Mouse (Mus musculus) thymus, postnatal 36 days (tissue): ENCODE results near the gene Cx3cr1.
"Not testable (repeated sequence)": the region's sequence is repeated elsewhere in the genome, so short reads cannot be mapped to it uniquely, and the experiment has no call there.

Experiments used
- DNase-seq, 2 experiments: peaks; one replicate each; pipeline ENCODE4 v3.0.0; 2022; ENCODE audit warnings: mixed read lengths in 2 of 2

Cx3cr1 gene

GRCm38 (mm10) chr9:120024171-120024570, 45.5 kb downstream of the Cx3cr1 start:
- DNase-seq, result no peak

- DNase-seq, result no peak
Measured at GRCm38 (mm10) chr9:120023086-120023811, 46.4 kb downstream of the Cx3cr1 start, which contains the start of gene Xirp1. Xirp1 (minus strand) TSS chr9:120023598.

GRCm38 (mm10) chr9:120021164-120021563, 48.5 kb downstream of the Cx3cr1 start:
- DNase-seq, result no peak

GRCm38 (mm10) chr9:120020285-120020890, 49.3 kb downstream of the Cx3cr1 start:
- DNase-seq, result peak; percentile 58 to 71

GRCm38 (mm10) chr9:120016956-120017355, 52.7 kb downstream of the Cx3cr1 start:
- DNase-seq, result no peak

- no peak for DNase-seq
Measured at GRCm38 (mm10) chr9:120014828-120015227, 54.9 kb downstream of the Cx3cr1 start.

GRCm38 (mm10) chr9:120013251-120013820, 56.3 kb downstream of the Cx3cr1 start:
- no peak for DNase-seq

GRCm38 (mm10) chr9:120012781-120013180, 56.9 kb downstream of the Cx3cr1 start:
- DNase-seq, result no peak

- not testable (repeated sequence) for DNase-seq
Measured at GRCm38 (mm10) chr9:120012161-120012560, 57.5 kb downstream of the Cx3cr1 start.

GRCm38 (mm10) chr9:120011533-120011932, 58.1 kb downstream of the Cx3cr1 start:
- DNase-seq, result peak; percentile 57 to 70

GRCm38 (mm10) chr9:120010781-120011511, 58.7 kb downstream of the Cx3cr1 start:
- DNase-seq, result peak; percentile 96 to 97

- no peak for DNase-seq
Measured at GRCm38 (mm10) chr9:120009871-120010270, 59.8 kb downstream of the Cx3cr1 start.

GRCm38 (mm10) chr9:120009226-120009841, 60.3 kb downstream of the Cx3cr1 start:
- DNase-seq, result no peak

- DNase-seq, result no peak
Measured at GRCm38 (mm10) chr9:120007833-120008232, 61.8 kb downstream of the Cx3cr1 start.

- no peak for DNase-seq
Measured at GRCm38 (mm10) chr9:120005936-120006335, 63.7 kb downstream of the Cx3cr1 start.

GRCm38 (mm10) chr9:120002893-120003292, 66.8 kb downstream of the Cx3cr1 start:
- DNase-seq, result no peak

GRCm38 (mm10) chr9:120001945-120002725, 67.5 kb downstream of the Cx3cr1 start:
- peak; percentile 80 to 85 for DNase-seq

- no peak for DNase-seq
Measured at GRCm38 (mm10) chr9:120000761-120001160, 68.9 kb downstream of the Cx3cr1 start.

- no peak for DNase-seq
Measured at GRCm38 (mm10) chr9:119999636-120000035, 70.0 kb downstream of the Cx3cr1 start.

GRCm38 (mm10) chr9:119998776-119999175, 70.9 kb downstream of the Cx3cr1 start:
- no peak for DNase-seq

- no peak for DNase-seq
Measured at GRCm38 (mm10) chr9:119996080-119996479, 73.6 kb downstream of the Cx3cr1 start.

GRCm38 (mm10) chr9:119994207-119994606, 75.5 kb downstream of the Cx3cr1 start:
- peak in 1 of 2 experiments; percentile 3 for DNase-seq
